Comparison of ENCODE assay signal across 22 mouse cellular contexts in the genomic region with DNA sequence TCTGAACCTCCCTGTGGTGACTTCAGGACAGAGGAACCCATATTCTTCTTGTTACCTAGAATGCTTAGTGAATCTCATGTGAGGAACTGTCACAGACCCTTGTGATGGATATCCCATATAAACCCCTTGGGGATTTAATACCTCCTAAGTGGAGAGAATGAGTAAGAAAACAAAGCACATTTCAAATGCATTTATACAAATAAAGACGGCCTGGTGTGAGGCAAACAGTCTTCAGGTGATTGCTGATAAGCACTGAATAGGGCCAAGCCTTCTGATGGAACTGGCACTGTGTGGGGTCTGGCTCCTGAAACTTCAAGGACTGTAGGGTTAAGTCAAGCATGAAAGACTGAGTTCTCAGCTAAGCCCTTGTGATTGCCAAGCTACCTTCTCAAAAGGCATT. TPM values are rescaled to one million over a fixed set of nuclear protein-coding genes. Genes with fewer than 3 reads are reported as not detected.
DNase-seq lines count a peak whose midpoint lies in the region.
"Had no signal": no experiment of that assay in that cellular context is flagged by ENCODE, and none has a peak within 500 bp of the region (broad histone marks: within the 10 kb centered on the region; RNA-seq: fewer than 3 reads in every experiment).

No protein-coding gene starts in this region.

- DNase-seq in embryo, embryonic 10 days (ENCODE audit: low spot score), result peak; percentile 8
- no peak for DNase-seq in embryo, embryonic 9.5 days (ENCODE audit: extremely low spot score)
- DNase-seq in ES-CJ7 (ENCODE audit: low read depth, low spot score) (peak; percentile 27), R1 (ENCODE audit: low read depth, low spot score) (peak; percentile 57), ZHBTc4 (ENCODE audit: low read depth, low spot score) (peak; percentile 26)
- DNase-seq in layer of hippocampus, postnatal 10 days (ENCODE audit: low spot score in 2 of 2), result no peak
- DNase-seq in gastrocnemius, postnatal 25 days, result no peak
- no peak for DNase-seq in gastrocnemius, adult 8-10 months (ENCODE audit: low spot score in 2 of 2)
- DNase-seq: adrenal gland, adult 2 months; adrenal gland, adult 8-10 months; adrenal gland, postnatal 10 days; adrenal gland, postnatal 14 days; adrenal gland, postnatal 25 days; adrenal gland, postnatal 36 days; B cell, adult 2 months; cerebellum, adult 11 months; cerebellum, adult 11-12 months; cerebellum, adult 18-20 months; cerebellum, adult 2 months; cerebellum, adult 8-10 months had no signal

RNA-seq across cellular contexts. Expression of a gene that starts 59.6 kb away (rescaled TPM):
- total RNA-seq in layer of hippocampus, postnatal 10 days (2021), result 10 to 100 TPM; 31.8 to 40.8 TPM
- total RNA-seq in gastrocnemius, postnatal 25 days (2021), result under 1 TPM; 0.08 to 0.26 TPM
- total RNA-seq in gastrocnemius, adult 8-10 months (2022), result under 1 TPM; 0.04 to 0.54 (median 0.33) TPM
- total RNA-seq: CH12.LX, MEL had no signal

Comparison
In these comparisons a context has a peak if more than half of its experiments do, and no peak if none do; other contexts are left out.
1. DNase-seq: peak in embryo, embryonic 10 days (single experiment), ES-CJ7 (single experiment), R1 (single experiment) and ZHBTc4 (single experiment); none in embryo, embryonic 9.5 days (single experiment), layer of hippocampus, postnatal 10 days (0 of 2), gastrocnemius, postnatal 25 days (single experiment) and gastrocnemius, adult 8-10 months (0 of 2).
2. RNA of a gene that starts 59.6 kb away (total RNA-seq): 31.8 to 40.8 TPM in layer of hippocampus, postnatal 10 days; 0.04 to 0.54 TPM in gastrocnemius, adult 8-10 months and 0.08 to 0.26 TPM in gastrocnemius, postnatal 25 days; every median in the first group is over 10 times any median in the second.